Mouse (Mus musculus): ENCODE data around the gene Cnot3.

Gene Cnot3

GRCm38 (mm10) chr7:3656966-3657365 lies 11.9 kb downstream of the Cnot3 start:
- no peak for DNase-seq

- no peak for DNase-seq
Observed at GRCm38 (mm10) chr7:3658578-3658977, 13.5 kb downstream of the Cnot3 start.

GRCm38 (mm10) chr7:3664524-3665214 lies 19.6 kb downstream of the Cnot3 start:
- no peak for DNase-seq

GRCm38 (mm10) chr7:3665215-3666114 lies 20.4 kb downstream of the Cnot3 start, which contains the start of gene Leng1:
Gene Leng1 (minus strand): TSS chr7:3665840.
- DNase-seq = peak; percentile 88

GRCm38 (mm10) chr7:3666921-3667391 lies 21.9 kb downstream of the Cnot3 start:
- DNase-seq = no peak

GRCm38 (mm10) chr7:3674507-3675227 lies 29.6 kb downstream of the Cnot3 start:
- peak; percentile 92 for DNase-seq

- no peak for DNase-seq
Observed at GRCm38 (mm10) chr7:3675228-3675548, 30.1 kb downstream of the Cnot3 start.

- no peak for DNase-seq
Observed at GRCm38 (mm10) chr7:3676371-3676770, 31.3 kb downstream of the Cnot3 start.

- DNase-seq = no peak
Observed at GRCm38 (mm10) chr7:3677342-3677741, 32.3 kb downstream of the Cnot3 start, which contains the start of gene Tmc4. Gene Tmc4 (minus strand): TSS chr7:3677553.

- DNase-seq = no peak
Observed at GRCm38 (mm10) chr7:3683908-3684550, 39.0 kb downstream of the Cnot3 start.

- DNase-seq = no peak
Observed at GRCm38 (mm10) chr7:3684698-3685097, 39.6 kb downstream of the Cnot3 start.

GRCm38 (mm10) chr7:3685400-3686187 lies 40.5 kb downstream of the Cnot3 start:
- DNase-seq = no peak

- DNase-seq = no peak
Observed at GRCm38 (mm10) chr7:3691919-3692318, 46.9 kb downstream of the Cnot3 start.

GRCm38 (mm10) chr7:3692382-3692986 lies 47.4 kb downstream of the Cnot3 start, which contains the start of gene Tsen34:
Gene Tsen34 (plus strand): TSS chr7:3692863.
- no peak for DNase-seq

GRCm38 (mm10) chr7:3692987-3693808 lies 48.1 kb downstream of the Cnot3 start, which contains the start of gene Mboat7:
Gene Mboat7 (minus strand): TSS chr7:3693523.
- peak; percentile 99 for DNase-seq

- peak; percentile 75 for DNase-seq
Observed at GRCm38 (mm10) chr7:3693809-3694075, 48.7 kb downstream of the Cnot3 start.

GRCm38 (mm10) chr7:3694076-3694948 lies 49.2 kb downstream of the Cnot3 start:
- DNase-seq = peak; percentile 79

GRCm38 (mm10) chr7:3694949-3695305 lies 49.9 kb downstream of the Cnot3 start:
- peak; percentile 32 for DNase-seq

- DNase-seq = no peak
Observed at GRCm38 (mm10) chr7:3698471-3698870, 53.4 kb downstream of the Cnot3 start.

Measured in thymus, postnatal 4 days (tissue).